Mouse (Mus musculus) stomach, embryonic 15.5 days (tissue): ENCODE results near the gene Rab3c. TPM values are rescaled to one million over a fixed set of nuclear protein-coding genes. Genes with fewer than 3 reads are reported as not detected.

Experiments used
- ATAC-seq: fragments of 200-750 bp; cut with Nextera tagmentation; 2 replicates; pipeline ENCODE4 v1.8.0; 2017; ENCODE audit warnings: low read depth, moderate number of reproducible peaks, moderate TSS enrichment; ENCODE audit not compliant: insufficient read depth, low FRiP score
- H3K27ac ChIP-seq: fragments of 300-500 bp; sonication (generic); 2 replicates; pipeline ENCODE4 v1.5.1; 2015; ENCODE audit warnings: mild to moderate bottlenecking, inconsistent platforms
- H3K27me3 ChIP-seq: fragments of 300-500 bp; sonication (generic); replicated peaks from 2 replicates; pipeline ENCODE4 v1.6.1; 2015; ENCODE audit warnings: inconsistent platforms
- H3K36me3 ChIP-seq: fragments of 300-500 bp; sonication (generic); 2 replicates; pipeline ENCODE4 v1.6.1; 2015; ENCODE audit warnings: inconsistent platforms
- H3K4me1 ChIP-seq: fragments of 300-500 bp; sonication (generic); 2 replicates; pipeline ENCODE4 v1.6.1; 2015; ENCODE audit warnings: inconsistent platforms
- H3K4me2 ChIP-seq: fragments of 300-500 bp; sonication (generic); 2 replicates; pipeline ENCODE4 v1.6.1; 2015; ENCODE audit warnings: mild to moderate bottlenecking, inconsistent platforms
- H3K4me3 ChIP-seq: fragments of 300-500 bp; sonication (generic); replicated peaks from 2 replicates; pipeline ENCODE4 v1.5.1; 2015; ENCODE audit warnings: inconsistent platforms
- H3K9ac ChIP-seq: fragments of 300-500 bp; sonication (generic); 2 replicates; pipeline ENCODE4 v1.6.1; 2015; ENCODE audit warnings: inconsistent platforms
- H3K9me3 ChIP-seq: fragments of 300-500 bp; sonication (generic); 2 replicates; pipeline ENCODE4 v1.6.1; 2016; ENCODE audit warnings: inconsistent platforms
- WGBS: fragments of 180-500 bp; shearing (Covaris S2); methylation state at CpG from one replicate; pipeline ENCODE4 v1.1.7; 2015; 5-methylcytosine and 5-hydroxymethylcytosine counted together
- polyA plus RNA-seq: library from polyadenylated mRNA; unstranded; fragments of >200 nt; fragmentation: Nextera tagmentation; extraction: Ambion mirVana; gene quantifications from 2 replicates; pipeline ENCODE4 v1.2.1, GENCODE M21; 2015

Rab3c gene
- polyA plus RNA-seq, 1 experiment from 2014 or later = 4.8 TPM

DNA sequence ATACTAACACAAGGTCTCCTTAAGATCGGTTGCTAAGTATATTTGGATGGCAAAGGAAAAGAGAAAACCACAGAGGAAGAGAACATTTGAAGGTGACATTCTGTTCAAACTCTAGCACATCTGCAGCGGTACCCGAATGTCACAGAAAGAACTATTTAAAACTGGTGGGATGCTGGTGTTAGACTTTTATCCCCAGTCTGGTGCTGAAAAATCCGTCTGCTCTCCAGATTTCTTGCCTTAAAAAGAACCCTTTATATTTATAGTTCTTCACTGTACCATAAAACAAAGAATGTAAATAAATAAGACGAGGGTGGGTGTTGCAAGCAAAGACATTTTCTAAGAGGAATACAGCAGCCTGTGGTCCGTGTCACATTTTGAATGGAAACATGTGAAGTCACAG is 105.1 kb downstream of the Rab3c start:
- H3K27ac ChIP-seq = no peak overlapping the region

DNA sequence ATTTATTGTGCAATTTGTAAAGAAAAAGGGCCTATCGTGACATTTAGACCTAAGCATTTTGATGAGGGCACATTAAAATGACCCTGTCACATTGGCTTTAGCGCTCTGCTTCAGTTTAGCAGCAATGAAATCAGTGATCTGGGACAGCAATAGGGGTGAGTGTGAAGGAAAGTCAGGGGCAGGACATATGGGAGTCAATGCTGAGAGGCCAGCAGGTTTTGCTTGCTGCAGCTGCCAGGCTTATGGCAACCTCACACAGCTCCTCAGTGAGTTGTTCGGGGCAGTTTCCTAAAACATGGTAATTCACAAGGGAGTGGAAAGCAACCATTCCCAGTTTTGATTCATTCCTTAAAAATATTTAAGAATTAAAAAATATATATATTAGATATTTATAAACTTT is 111.1 kb downstream of the Rab3c start:
- Histone ChIP-seq H3K4me1 (no peaks in the 10 kb centered on the region), H3K9me3 (no peaks in the 10 kb centered on the region)
- ATAC-seq = no peak

More for the DNA sequence above, 105.1 kb downstream of the Rab3c start:
- no peak overlapping the region for H3K4me2 ChIP-seq
- H3K4me1 ChIP-seq = no peaks in the 10 kb centered on the region
- H3K9me3 ChIP-seq = no peaks in the 10 kb centered on the region
- H3K36me3 ChIP-seq = no peaks in the 10 kb centered on the region
- H3K4me3 ChIP-seq = no peak overlapping the region
- H3K9ac ChIP-seq = no peak overlapping the region
- WGBS = 63% methylated on average over 6 of the region's 6 CpGs
- no peaks in the 10 kb centered on the region for H3K27me3 ChIP-seq
- ATAC-seq = no peak

DNA sequence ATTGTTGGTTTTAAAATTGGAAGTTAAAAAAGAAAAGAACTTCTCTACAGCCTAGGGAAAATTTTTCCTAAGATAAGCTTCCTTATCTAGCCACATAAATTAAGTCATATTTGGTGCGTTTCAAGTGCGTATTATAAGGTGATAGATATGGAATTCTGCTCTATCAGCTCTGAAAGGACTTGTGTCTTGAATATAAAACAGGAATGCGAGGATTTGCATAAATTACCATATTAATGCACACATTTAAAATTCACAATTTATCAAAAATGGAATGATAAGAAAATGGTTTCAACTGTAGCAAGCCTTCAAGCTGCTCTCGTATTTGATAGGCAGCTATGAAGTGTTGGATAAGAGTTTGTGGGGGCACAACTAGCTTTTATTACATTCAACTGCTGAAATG is 111.6 kb downstream of the Rab3c start:
- Histone ChIP-seq H3K36me3 (no peaks in the 10 kb centered on the region), H3K4me3 (no peak overlapping the region), H3K9me3 (no peaks in the 10 kb centered on the region), H3K27me3 (no peaks in the 10 kb centered on the region), H3K4me1 (no peaks in the 10 kb centered on the region), H3K27ac (no peak overlapping the region), H3K4me2 (no peak overlapping the region), H3K9ac (no peak overlapping the region)
- WGBS = 75% methylated on average over 4 of the region's 4 CpGs
- no peak for ATAC-seq

More for the DNA sequence above, 111.1 kb downstream of the Rab3c start:
- no peak overlapping the region for H3K4me2 ChIP-seq
- no peak overlapping the region for H3K9ac ChIP-seq
- H3K4me3 ChIP-seq = no peak overlapping the region
- H3K27ac ChIP-seq = no peak overlapping the region
- H3K36me3 ChIP-seq = no peaks in the 10 kb centered on the region
- 84% methylated on average over 3 of the region's 3 CpGs for WGBS
- H3K27me3 ChIP-seq = no peaks in the 10 kb centered on the region

DNA sequence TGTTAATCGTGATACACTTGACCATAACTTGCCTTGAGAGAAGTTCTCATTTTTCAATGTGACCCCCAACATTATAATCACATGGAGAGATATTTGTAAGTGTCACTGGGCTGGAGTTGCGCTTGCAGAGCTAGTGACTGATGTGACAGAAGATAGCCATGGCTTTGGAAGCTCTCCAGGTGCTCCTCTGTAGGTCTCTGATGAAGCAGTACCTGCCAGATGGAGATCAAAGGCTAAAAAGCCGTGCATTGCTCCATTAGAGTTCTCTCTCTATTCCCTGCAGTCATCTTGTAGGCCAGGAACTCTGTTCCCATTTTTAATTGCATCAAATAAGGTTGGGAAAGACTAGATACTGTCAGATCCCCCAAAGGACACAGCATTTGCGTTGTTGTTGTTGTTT is 112.2 kb downstream of the Rab3c start:
- Histone ChIP-seq H3K27ac (no peak overlapping the region), H3K9me3 (no peaks in the 10 kb centered on the region), H3K4me1 (no peaks in the 10 kb centered on the region), H3K9ac (no peak overlapping the region), H3K4me2 (no peak overlapping the region), H3K36me3 (no peaks in the 10 kb centered on the region), H3K4me3 (no peak overlapping the region), H3K27me3 (no peaks in the 10 kb centered on the region)
- no peak for ATAC-seq
- WGBS = 74% methylated on average over 4 of the region's 4 CpGs

DNA sequence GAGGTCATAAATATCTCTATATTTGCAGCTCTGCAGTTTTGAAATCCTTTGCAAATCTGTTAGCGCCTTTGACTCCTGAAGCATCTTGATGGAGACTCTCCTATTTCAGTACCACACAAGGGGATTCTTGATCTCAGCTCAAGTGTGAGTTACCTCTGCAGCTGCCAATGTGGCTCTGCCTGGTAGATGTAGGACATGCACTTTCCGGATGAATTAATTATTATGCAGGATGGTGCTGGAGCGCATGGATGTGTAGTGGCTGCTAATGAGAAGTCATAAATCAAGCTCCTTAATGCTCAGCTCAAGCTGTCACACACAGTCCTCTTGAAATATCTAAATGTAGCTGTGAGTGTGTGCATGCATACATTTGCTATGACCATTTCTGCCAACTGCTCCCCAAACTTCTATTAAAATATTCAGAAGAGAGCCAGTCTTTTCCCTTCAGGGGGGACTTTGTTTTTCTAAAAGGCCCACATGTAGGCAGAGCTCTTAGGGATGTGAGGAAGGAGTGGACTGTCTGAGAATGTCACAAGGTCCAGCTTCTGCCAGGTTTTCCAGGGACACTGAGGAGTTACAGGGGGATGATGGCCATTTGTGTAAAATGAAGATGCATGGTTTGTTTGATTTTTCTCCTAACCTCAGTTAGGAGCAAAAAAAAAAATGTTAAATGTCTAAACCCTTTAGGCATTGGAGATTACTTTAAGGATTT is 114.0 kb downstream of the Rab3c start:
- Histone ChIP-seq H3K9me3 (no peaks in the 10 kb centered on the region), H3K4me3 (no peak overlapping the region), H3K4me1 (no peaks in the 10 kb centered on the region), H3K27ac (no peak overlapping the region), H3K9ac (no peak overlapping the region), H3K27me3 (no peaks in the 10 kb centered on the region), H3K4me2 (no peak overlapping the region), H3K36me3 (no peaks in the 10 kb centered on the region)
- 56% methylated on average over 3 of the region's 3 CpGs for WGBS
- no peak for ATAC-seq

DNA sequence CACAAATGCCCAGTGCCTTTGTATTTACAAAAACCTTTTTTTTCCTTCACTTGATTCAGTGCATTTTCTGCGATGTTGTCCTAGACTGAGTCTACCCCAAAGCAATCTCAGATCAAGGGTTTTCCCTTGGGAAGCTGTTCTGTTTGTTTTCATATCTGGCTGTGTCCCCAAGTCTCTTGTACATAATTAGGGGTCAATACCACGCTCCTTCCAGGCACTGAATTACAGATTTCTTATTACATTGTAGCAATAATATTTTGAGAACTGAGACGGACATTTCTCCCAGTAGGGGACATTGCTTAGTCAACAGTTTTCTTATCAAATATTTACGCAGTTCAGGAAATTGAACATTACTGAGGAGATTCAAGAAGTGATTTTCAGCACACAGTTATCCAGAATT is 120.8 kb downstream of the Rab3c start:
- WGBS = 47% methylated on average over 4 of the region's 4 CpGs
- H3K9me3 ChIP-seq = no peaks in the 10 kb centered on the region
- no peaks in the 10 kb centered on the region for H3K27me3 ChIP-seq
- no peak overlapping the region for H3K4me3 ChIP-seq
- H3K36me3 ChIP-seq = no peaks in the 10 kb centered on the region
- H3K4me1 ChIP-seq = no peaks in the 10 kb centered on the region
- ATAC-seq = no peak
- no peak overlapping the region for H3K4me2 ChIP-seq
- H3K9ac ChIP-seq = no peak overlapping the region
- H3K27ac ChIP-seq = no peak overlapping the region

DNA sequence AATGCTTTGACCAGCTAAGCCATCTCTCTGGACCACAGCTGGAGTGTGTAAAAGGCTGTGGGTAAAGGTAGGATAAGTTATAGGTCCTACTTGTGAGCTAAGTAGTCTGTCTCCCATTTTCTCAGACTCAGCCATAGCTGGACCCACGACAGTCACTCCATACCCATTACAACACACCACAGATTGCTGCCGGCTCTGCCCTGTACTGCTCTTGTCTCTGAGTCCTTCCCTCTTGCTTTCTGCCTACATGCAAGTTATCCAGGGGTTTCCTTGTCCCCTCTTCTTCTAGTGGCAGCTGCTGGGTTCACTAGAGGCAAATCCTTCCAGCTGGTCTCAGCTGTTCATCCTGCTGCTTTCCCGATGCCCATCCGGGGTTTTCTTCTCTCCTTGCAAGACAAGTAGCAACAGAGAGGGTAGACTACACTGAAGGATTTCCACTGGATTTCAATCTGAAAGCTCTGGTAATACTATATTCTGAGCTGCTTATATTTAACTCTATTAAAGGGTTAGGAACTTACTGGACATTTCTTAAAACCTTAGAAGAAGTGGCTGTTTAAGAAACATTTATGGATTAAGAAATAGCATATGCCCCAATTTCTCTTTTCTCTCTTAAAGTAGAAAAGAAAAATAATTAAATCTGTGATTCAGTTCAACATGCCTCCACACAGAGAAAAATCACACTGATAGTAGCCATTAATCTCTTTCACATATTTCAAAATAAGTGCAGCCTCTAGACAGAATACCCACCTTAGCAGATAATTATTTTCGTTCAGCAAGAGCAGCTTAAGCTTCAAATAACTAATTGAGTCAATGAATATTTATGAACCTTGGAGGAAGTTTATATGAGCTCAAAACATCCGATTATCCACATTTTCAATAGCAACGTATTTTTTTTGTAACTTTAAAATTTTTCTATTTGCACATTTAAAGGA is 121.9 kb downstream of the Rab3c start:
- Histone ChIP-seq H3K4me2 (no peak overlapping the region), H3K9me3 (no peaks in the 10 kb centered on the region), H3K4me1 (no peaks in the 10 kb centered on the region), H3K27ac (no peak overlapping the region), H3K4me3 (no peak overlapping the region), H3K27me3 (no peaks in the 10 kb centered on the region), H3K9ac (no peak overlapping the region), H3K36me3 (no peaks in the 10 kb centered on the region)
- no peak for ATAC-seq
- WGBS = 50% methylated on average over 7 of the region's 7 CpGs

DNA sequence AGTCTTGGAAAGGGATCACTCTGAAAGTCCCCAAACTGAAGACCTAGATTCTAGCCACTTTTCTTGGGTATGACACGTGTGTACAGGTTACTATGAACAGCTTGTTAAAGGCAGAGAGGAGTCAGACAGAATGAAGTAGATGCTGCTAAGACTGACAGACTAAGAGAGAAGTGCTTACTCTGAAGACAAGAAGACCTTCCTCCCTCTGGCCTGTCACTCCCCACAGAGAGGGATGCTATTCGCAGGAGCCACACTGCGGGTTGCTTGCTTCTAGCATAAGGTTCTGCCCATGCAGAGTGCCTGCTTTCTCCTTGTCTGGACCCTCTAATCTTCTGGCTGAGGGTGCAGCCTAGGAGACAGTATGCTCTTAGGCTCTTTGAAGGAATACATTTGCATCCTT is 135.3 kb downstream of the Rab3c start:
- WGBS = 54% methylated on average over 3 of the region's 3 CpGs

DNA sequence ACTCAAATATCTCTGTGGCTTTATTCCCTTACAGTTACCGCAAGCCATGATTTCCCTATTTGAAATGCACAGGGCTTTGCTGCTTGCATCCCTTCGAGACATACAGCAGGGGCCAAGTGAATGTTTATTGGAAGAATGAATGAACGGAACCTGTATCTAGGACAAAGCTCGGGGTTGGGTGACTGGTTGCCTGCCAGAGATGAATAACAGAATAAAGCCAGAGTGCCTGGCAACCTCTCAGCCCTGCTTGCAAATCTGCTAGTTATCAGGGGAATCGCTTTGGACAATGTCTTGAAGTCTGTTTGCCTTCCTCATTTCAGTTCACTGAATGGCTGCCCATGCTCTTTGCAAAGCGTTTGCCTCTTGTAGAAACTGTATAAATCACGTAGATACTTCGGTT is 135.8 kb downstream of the Rab3c start:
- WGBS = 46% methylated on average over 8 of the region's 8 CpGs

More for the DNA sequence above, 135.3 kb downstream of the Rab3c start:
- Histone ChIP-seq H3K27ac (no peak overlapping the region), H3K4me3 (no peak overlapping the region), H3K4me2 (no peak overlapping the region), H3K36me3 (no peaks in the 10 kb centered on the region), H3K4me1 (no peaks in the 10 kb centered on the region), H3K9me3 (no peaks in the 10 kb centered on the region), H3K9ac (no peak overlapping the region), H3K27me3 (no peaks in the 10 kb centered on the region)
- no peak for ATAC-seq

DNA sequence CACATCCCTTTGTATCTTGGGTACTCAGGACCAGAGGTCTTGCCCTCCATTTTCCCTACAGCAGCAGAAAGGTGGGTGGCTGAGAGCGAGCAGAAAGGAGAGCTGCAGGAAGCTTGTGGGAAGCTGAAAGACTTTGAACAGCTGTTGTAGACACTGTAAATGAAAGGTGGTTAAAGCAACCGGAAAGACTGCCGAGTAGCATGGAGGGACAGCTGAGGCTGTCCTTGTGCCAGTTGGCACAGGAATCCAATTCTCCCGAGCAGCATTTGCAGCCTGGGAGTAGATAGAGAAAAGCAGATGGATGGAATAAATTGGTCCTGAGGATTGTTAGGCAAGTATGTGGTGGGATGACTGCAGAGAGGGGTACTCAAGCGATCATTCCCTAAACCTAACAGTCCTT is 141.5 kb downstream of the Rab3c start:
- Histone ChIP-seq H3K4me2 (no peak overlapping the region), H3K9ac (no peak overlapping the region), H3K4me1 (no peaks in the 10 kb centered on the region), H3K27me3 (no peaks in the 10 kb centered on the region), H3K27ac (no peak overlapping the region), H3K4me3 (no peak overlapping the region), H3K9me3 (no peaks in the 10 kb centered on the region), H3K36me3 (no peaks in the 10 kb centered on the region)
- 55% methylated on average over 5 of the region's 5 CpGs for WGBS
- ATAC-seq = peak; percentile 18; the same call in 1 of the 2 replicates

More for the DNA sequence above, 135.8 kb downstream of the Rab3c start:
- Histone ChIP-seq H3K4me1 (no peaks in the 10 kb centered on the region), H3K27me3 (no peaks in the 10 kb centered on the region), H3K27ac (no peak overlapping the region), H3K9ac (no peak overlapping the region), H3K9me3 (no peaks in the 10 kb centered on the region), H3K4me2 (no peak overlapping the region), H3K4me3 (no peak overlapping the region), H3K36me3 (no peaks in the 10 kb centered on the region)
- ATAC-seq = no peak

DNA sequence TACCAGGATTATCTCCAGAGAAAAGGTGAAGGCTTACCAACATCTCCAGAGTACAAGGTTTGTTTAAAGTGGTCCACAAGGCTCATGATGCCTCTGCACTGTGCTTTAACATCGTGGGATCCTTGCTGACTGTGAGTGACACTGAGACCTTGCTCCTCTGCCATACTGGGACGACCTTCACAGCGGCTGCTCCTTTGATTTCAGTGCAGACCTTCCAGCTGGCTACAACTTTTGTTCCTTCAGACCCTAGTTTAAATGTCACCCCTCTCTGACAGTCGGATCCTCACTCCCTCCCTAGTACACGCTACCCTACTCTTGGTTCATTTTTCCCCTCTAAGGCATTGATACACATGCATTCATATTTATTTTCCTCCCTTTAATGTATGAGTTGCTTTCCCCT is 142.2 kb downstream of the Rab3c start:
- no peaks in the 10 kb centered on the region for H3K4me1 ChIP-seq
- H3K36me3 ChIP-seq = no peaks in the 10 kb centered on the region
- ATAC-seq = no peak
- H3K27ac ChIP-seq = no peak overlapping the region
- no peak overlapping the region for H3K4me3 ChIP-seq
- H3K9ac ChIP-seq = no peak overlapping the region
- 57% methylated on average over 5 of the region's 5 CpGs for WGBS
- no peak overlapping the region for H3K4me2 ChIP-seq
- H3K9me3 ChIP-seq = no peaks in the 10 kb centered on the region
- H3K27me3 ChIP-seq = no peaks in the 10 kb centered on the region

DNA sequence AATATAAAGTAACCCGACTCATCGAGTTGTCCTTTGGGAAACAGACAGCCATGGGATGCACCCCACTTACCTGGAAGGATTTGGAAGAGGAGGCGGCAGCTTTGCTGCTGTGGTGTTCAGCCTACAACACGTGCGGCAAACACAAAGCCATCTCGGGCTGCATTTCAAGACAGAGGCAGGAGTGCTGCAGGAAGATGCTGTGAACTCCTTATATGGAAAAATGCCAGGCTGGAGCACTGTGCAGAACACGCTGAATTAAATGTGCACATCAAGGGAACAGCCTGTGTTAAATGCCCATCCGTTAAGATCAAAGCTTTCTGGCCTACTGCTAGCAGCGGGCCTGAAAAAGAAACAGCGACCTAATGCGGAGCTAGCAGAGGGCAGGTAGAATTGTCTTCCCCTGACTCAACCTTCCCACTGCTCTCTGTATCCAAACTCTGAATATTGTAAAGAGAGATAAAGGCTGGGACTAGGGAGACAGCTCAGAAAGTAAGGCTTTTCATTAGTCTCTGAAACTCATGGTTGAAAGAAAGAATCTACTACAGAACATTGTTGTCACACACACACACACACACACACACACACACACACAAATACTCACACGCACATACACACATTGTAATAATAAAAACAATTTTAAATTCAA is 153.1 kb downstream of the Rab3c start:
- WGBS = 63% methylated on average over 12 of the region's 12 CpGs
- no peaks in the 10 kb centered on the region for H3K27me3 ChIP-seq
- H3K4me1 ChIP-seq = no peaks in the 10 kb centered on the region
- H3K36me3 ChIP-seq = no peaks in the 10 kb centered on the region
- no peak overlapping the region for H3K27ac ChIP-seq
- no peaks in the 10 kb centered on the region for H3K9me3 ChIP-seq
- no peak for ATAC-seq
- H3K4me3 ChIP-seq = no peak overlapping the region
- H3K4me2 ChIP-seq = no peak overlapping the region
- no peak overlapping the region for H3K9ac ChIP-seq
